Mouse (Mus musculus) brain, embryonic 14.5 days (tissue): ENCODE data around the gene Uba52.

Experiments used
- CTCF ChIP-seq: fragments of 200-500 bp; IDR thresholded peaks from 2 replicates; pipeline ENCODE4 v1.5.1; 2012; ENCODE audit warnings: inconsistent platforms, mild to moderate bottlenecking, moderate library complexity, borderline replicate concordance; ENCODE audit not compliant: insufficient read depth, insufficient read length; ENCODE audit errors: extremely low read depth
- POLR2A ChIP-seq: fragments of 200-500 bp; IDR thresholded peaks from 2 replicates; pipeline ENCODE4 v1.6.1; 2012; ENCODE audit warnings: mild to moderate bottlenecking, inconsistent platforms, borderline replicate concordance; ENCODE audit not compliant: poor library complexity, insufficient read depth, insufficient read length, severe bottlenecking; ENCODE audit errors: extremely low read depth

GRCm38 (mm10) chr8:70522592-70523403 is 12.2 kb upstream of the Uba52 start:
- TF ChIP-seq CTCF (peak; percentile 53), POLR2A (0 out of 2 replicates have a peak, but pooled peaks have one; percentile 65)
